In genomic region chr9:24461379-24461961, GRCm38 (mm10) we compare ENCODE assay signal across 16 mouse cellular contexts.
"Had no signal": no experiment of that assay in that cellular context is flagged by ENCODE, and none has a peak within 500 bp of the region (broad histone marks: within the 10 kb centered on the region; RNA-seq: fewer than 3 reads in every experiment).

No protein-coding gene starts in this region.

- H3K4me3 ChIP-seq: kidney, embryonic 15.5 days; limb, embryonic 15.5 days; liver, embryonic 12.5 days; midbrain, embryonic 12.5 days; stomach, embryonic 15.5 days had no signal

- H3K9me3 ChIP-seq: kidney, embryonic 15.5 days; limb, embryonic 15.5 days; liver, embryonic 12.5 days; midbrain, embryonic 12.5 days; stomach, embryonic 15.5 days had no signal

- ATAC-seq: intestine, embryonic 16.5 days; liver, embryonic 12.5 days had no signal

- DNase-seq: kidney, adult 2 months; kidney, postnatal 14 days; layer of hippocampus, adult 9-11 months; layer of hippocampus, postnatal 36 days; lung, embryonic 14.5 days; lung, postnatal 10 days; lung, postnatal 4 days; retina, postnatal 1 day; right cerebral cortex, postnatal 4 days; thymus, postnatal 36 days had no signal

- H3K4me1 ChIP-seq: kidney, embryonic 15.5 days; limb, embryonic 15.5 days; liver, embryonic 12.5 days; midbrain, embryonic 12.5 days; stomach, embryonic 15.5 days had no signal

- H3K36me3 ChIP-seq: midbrain, embryonic 12.5 days; stomach, embryonic 15.5 days had no signal

- H3K4me2 ChIP-seq: kidney, embryonic 15.5 days; limb, embryonic 15.5 days; liver, embryonic 12.5 days; lung, embryonic 14.5 days; midbrain, embryonic 12.5 days; stomach, embryonic 15.5 days had no signal

- H3K9ac ChIP-seq: kidney, embryonic 15.5 days; limb, embryonic 15.5 days; liver, embryonic 12.5 days; lung, embryonic 14.5 days; midbrain, embryonic 12.5 days; stomach, embryonic 15.5 days had no signal

- H3K27ac ChIP-seq: kidney, embryonic 15.5 days; limb, embryonic 15.5 days; liver, embryonic 12.5 days; midbrain, embryonic 12.5 days; stomach, embryonic 15.5 days had no signal

- H3K27me3 ChIP-seq: kidney, embryonic 15.5 days; limb, embryonic 15.5 days; liver, embryonic 12.5 days; midbrain, embryonic 12.5 days; stomach, embryonic 15.5 days had no signal
